ENCODE assay signal across 33 mouse cellular contexts in genomic region chr9:101903406-101903805, GRCm38 (mm10). TPM values are rescaled to one million over a fixed set of nuclear protein-coding genes. Genes with fewer than 3 reads are reported as not detected.
DNase-seq lines count a peak whose midpoint lies in the region; ATAC-seq and TF ChIP-seq lines count a peak whose summit lies in the region.
"Had no signal": no experiment of that assay in that cellular context is flagged by ENCODE, and none has a peak within 500 bp of the region (broad histone marks: within the 10 kb centered on the region; RNA-seq: fewer than 3 reads in every experiment).

No protein-coding gene starts in this region.

- ATAC-seq in forebrain, postnatal 0 days = peak; percentile 50; the same call in 1 of the 2 replicates
- no peak for ATAC-seq in midbrain, embryonic 14.5 days (ENCODE audit: low FRiP score, low TSS enrichment)
- ATAC-seq: CD4-positive, CD25-positive, alpha-beta regulatory T cell, adult 4 months; hindbrain, postnatal 0 days; inflammation-experienced regulatory T-cells, adult 6 months had no signal

- H3K9ac ChIP-seq in forebrain, postnatal 0 days = no peak overlapping the region
- no peak overlapping the region for H3K9ac ChIP-seq in midbrain, embryonic 14.5 days (replicated peaks; ENCODE audit: low read length)
- H3K9ac ChIP-seq: forebrain, embryonic 12.5 days; heart, embryonic 12.5 days; heart, embryonic 15.5 days; hindbrain, embryonic 14.5 days had no signal

- peaks cover 3% of the 10 kb centered on the region for H3K4me1 ChIP-seq in forebrain, postnatal 0 days (ENCODE audit: insufficient read depth)
- peaks cover 8% of the 10 kb centered on the region for H3K4me1 ChIP-seq in forebrain, embryonic 10.5 days
- peaks cover 10% of the 10 kb centered on the region for H3K4me1 ChIP-seq in midbrain, embryonic 14.5 days (ENCODE audit: control insufficient read depth, insufficient read depth, low read length)
- H3K4me1 ChIP-seq in midbrain, embryonic 10.5 days = peaks cover 8% of the 10 kb centered on the region
- H3K4me1 ChIP-seq: heart, embryonic 12.5 days; heart, embryonic 15.5 days had no signal

- H3K4me3 ChIP-seq in forebrain, postnatal 0 days (ENCODE audit: low read depth, low read length) = no peak overlapping the region
- H3K4me3 ChIP-seq in forebrain, embryonic 10.5 days = no peak overlapping the region
- H3K4me3 ChIP-seq in midbrain, embryonic 14.5 days (replicated peaks; ENCODE audit: low read depth, low read length) = no peak overlapping the region
- no peak overlapping the region for H3K4me3 ChIP-seq in midbrain, embryonic 10.5 days
- H3K4me3 ChIP-seq: forebrain, embryonic 12.5 days; heart, embryonic 12.5 days; heart, embryonic 15.5 days had no signal

- peak; percentile 48 for DNase-seq in forebrain, postnatal 0 days
- DNase-seq in forebrain, embryonic 10.5 days (ENCODE audit: extremely low spot score, low spot score) = no peak
- DNase-seq in layer of hippocampus, adult 18-20 months (ENCODE audit: low spot score in 2 of 2) = peak; percentile 13 to 46
- DNase-seq in layer of hippocampus, postnatal 25 days (ENCODE audit: extremely low spot score in 1 of 2, low spot score in 1 of 2) = no peak
- peak; percentile 61 for DNase-seq in midbrain, embryonic 14.5 days
- DNase-seq in midbrain, embryonic 10.5 days (ENCODE audit: low spot score) = no peak
- DNase-seq in layer of hippocampus, postnatal 14 days (ENCODE audit: low spot score in 2 of 2) = peak; percentile 21 to 54
- no peak for DNase-seq in heart, adult 8-10 months (ENCODE audit: low spot score)
- DNase-seq: adrenal gland, adult 2 months; adrenal gland, postnatal 14 days; cerebellum, adult 11-12 months; cerebellum, adult 8-10 months; cerebellum, postnatal 10 days; cerebellum, postnatal 36 days; gastrocnemius, postnatal 10 days; gastrocnemius, postnatal 36 days; heart, postnatal 10 days; heart, postnatal 4 days had no signal

- 34% methylated on average over 3 of the region's 3 CpGs for WGBS in forebrain, postnatal 0 days
- WGBS in forebrain, embryonic 10.5 days = 98% methylated on average over 3 of the region's 3 CpGs
- 10% methylated on average over 3 of the region's 3 CpGs for WGBS in midbrain, embryonic 14.5 days
- WGBS in midbrain, embryonic 10.5 days = 94% methylated on average over 3 of the region's 3 CpGs

- no peak overlapping the region for H3K4me2 ChIP-seq in forebrain, postnatal 0 days (ENCODE audit: low read depth)
- H3K4me2 ChIP-seq in midbrain, embryonic 14.5 days (ENCODE audit: low read length) = no peak overlapping the region
- H3K4me2 ChIP-seq: forebrain, embryonic 12.5 days; heart, embryonic 12.5 days; heart, embryonic 15.5 days; hindbrain, embryonic 14.5 days had no signal

- H3K9me3 ChIP-seq in forebrain, postnatal 0 days (ENCODE audit: low read length) = no peaks in the 10 kb centered on the region
- no peaks in the 10 kb centered on the region for H3K9me3 ChIP-seq in forebrain, embryonic 10.5 days
- H3K9me3 ChIP-seq in midbrain, embryonic 14.5 days (ENCODE audit: control insufficient read depth, low read length) = no peaks in the 10 kb centered on the region
- no peaks in the 10 kb centered on the region for H3K9me3 ChIP-seq in midbrain, embryonic 10.5 days (replicated peaks)
- H3K9me3 ChIP-seq: forebrain, embryonic 12.5 days; heart, embryonic 12.5 days; heart, embryonic 15.5 days had no signal

- H3K27ac ChIP-seq in forebrain, postnatal 0 days (ENCODE audit: low read depth, low read length) = no peak overlapping the region
- no peak overlapping the region for H3K27ac ChIP-seq in forebrain, embryonic 10.5 days
- H3K27ac ChIP-seq in midbrain, embryonic 14.5 days (replicated peaks; ENCODE audit: low read depth, low read length) = no peak overlapping the region
- H3K27ac ChIP-seq in midbrain, embryonic 10.5 days (replicated peaks) = no peak overlapping the region
- H3K27ac ChIP-seq: forebrain, embryonic 12.5 days; heart, embryonic 15.5 days; hindbrain, embryonic 14.5 days; hindbrain, postnatal 0 days had no signal

- no peaks in the 10 kb centered on the region for H3K36me3 ChIP-seq in forebrain, postnatal 0 days (ENCODE audit: insufficient read depth)
- no peaks in the 10 kb centered on the region for H3K36me3 ChIP-seq in forebrain, embryonic 10.5 days (replicated peaks)
- H3K36me3 ChIP-seq in midbrain, embryonic 14.5 days (ENCODE audit: control insufficient read depth, insufficient read depth, low read length) = no peaks in the 10 kb centered on the region
- no peaks in the 10 kb centered on the region for H3K36me3 ChIP-seq in midbrain, embryonic 10.5 days
- H3K36me3 ChIP-seq: forebrain, embryonic 12.5 days; heart, embryonic 12.5 days; heart, embryonic 15.5 days had no signal

- no peaks in the 10 kb centered on the region for H3K27me3 ChIP-seq in forebrain, postnatal 0 days (ENCODE audit: insufficient read depth, low read length)
- H3K27me3 ChIP-seq in forebrain, embryonic 10.5 days (ENCODE audit: poor library complexity, severe bottlenecking) = no peaks in the 10 kb centered on the region
- H3K27me3 ChIP-seq in midbrain, embryonic 14.5 days (ENCODE audit: control insufficient read depth, insufficient read depth, low read length) = no peaks in the 10 kb centered on the region
- no peaks in the 10 kb centered on the region; the same call in 1 of the 2 replicates for H3K27me3 ChIP-seq in midbrain, embryonic 10.5 days (ENCODE audit: low read depth, poor library complexity, severe bottlenecking)
- H3K27me3 ChIP-seq: forebrain, embryonic 12.5 days; heart, embryonic 12.5 days; heart, embryonic 15.5 days had no signal

- no peak for TF ChIP-seq CTCF in forebrain, postnatal 0 days (IDR thresholded peaks at IDR 0.05; ENCODE audit: low read depth)

RNA-seq across cellular contexts. Expression of gene 9630041A04Rik, which starts 41.8 kb away (rescaled TPM):
- total RNA-seq in forebrain, postnatal 0 days (2014; rRNA removed) = not detected in 2 replicates
- 0.29 TPM in 1 of 2 replicates, not detected in the other for polyA plus RNA-seq in forebrain, postnatal 0 days (2015; fragmentation: Nextera tagmentation; extraction: Ambion mirVana)
- not detected in 2 replicates for polyA plus RNA-seq in forebrain, embryonic 10.5 days (2016; fragmentation: Nextera tagmentation; extraction: Ambion mirVana)
- not detected for total RNA-seq in layer of hippocampus, adult 18-20 months (2021)
- not detected for total RNA-seq in layer of hippocampus, postnatal 25 days (2021)
- 0.42 and 0.69 TPM in 2 replicates for polyA plus RNA-seq in midbrain, embryonic 14.5 days (2014; fragmentation: Nextera tagmentation; extraction: Ambion mirVana)
- 0.19 TPM in 1 of 2 replicates, not detected in the other for polyA plus RNA-seq in midbrain, embryonic 10.5 days (2016; fragmentation: Nextera tagmentation; extraction: Ambion mirVana)
- total RNA-seq in layer of hippocampus, postnatal 14 days (2021) = not detected
- total RNA-seq in heart, adult 8-10 months (2022) = not detected
- total RNA-seq: adrenal gland, adult 2 months; adrenal gland, postnatal 14 days; adrenal gland, postnatal 4 days; gastrocnemius, adult 18-20 months; gastrocnemius, postnatal 10 days; gastrocnemius, postnatal 36 days; granulocyte monocyte progenitor cell, adult 5-6 weeks; heart, postnatal 10 days; heart, postnatal 4 days; hindbrain, postnatal 0 days; MEL had no signal
- polyA plus RNA-seq: adrenal gland, adult 2 months; C2C12; CD4-positive, CD25-positive, alpha-beta regulatory T cell, adult 4 months; cortical plate, adult 2 months; embryonic facial prominence, embryonic 11.5 days; embryonic facial prominence, embryonic 14.5 days; heart, embryonic 12.5 days; heart, embryonic 15.5 days; inflammation-experienced regulatory T-cells, adult 6 months had no signal

Comparison
In these comparisons a context has a peak if more than half of its experiments do, and no peak if none do; other contexts are left out.
1. DNase-seq: peak in forebrain, postnatal 0 days (single experiment), layer of hippocampus, adult 18-20 months (2 of 2), midbrain, embryonic 14.5 days (single experiment) and layer of hippocampus, postnatal 14 days (2 of 2); none in forebrain, embryonic 10.5 days (single experiment), layer of hippocampus, postnatal 25 days (0 of 2), midbrain, embryonic 10.5 days (single experiment) and heart, adult 8-10 months (single experiment).